Mouse (Mus musculus): ENCODE measurements at regions not wholly inside any gene's neighbourhood (a gene's known extent, or its start where the extent isn't known, plus 50 kb on each side); places are given as distances from the start of the nearest gene placed in this dataset.

GRCm38 (mm10) chr1:41274573-41275270, 469.3 kb downstream of the Tmem182 start:
- Histone ChIP-seq H3K4me3 (ENCODE audit: insufficient read depth, poor library complexity, severe bottlenecking) (no peak overlapping the region), H3K79me3 (ENCODE audit: low read depth) (no peaks in the 10 kb centered on the region), H3K79me2 (ENCODE audit: control insufficient read depth, insufficient read depth) (no peaks in the 10 kb centered on the region), H3K27me3 (ENCODE audit: control insufficient read depth, insufficient read depth, insufficient read length) (peaks cover 21% of the 10 kb centered on the region), H3K36me3 (ENCODE audit: control insufficient read depth, insufficient read depth) (no peaks in the 10 kb centered on the region), H3ac (ENCODE audit: control insufficient read depth, insufficient read length, low read depth) (no peak overlapping the region)
- TF ChIP-seq MYOD1 (IDR thresholded peaks at IDR 0.05; ENCODE audit: control insufficient read depth, insufficient read length, low read depth), result no peak
- no peak for TF ChIP-seq USF1 (IDR thresholded peaks at IDR 0.05; ENCODE audit: low read depth)
- no peak for TF ChIP-seq MAX (IDR thresholded peaks at IDR 0.05)
- no peak for TF ChIP-seq CTCF (IDR thresholded peaks at IDR 0.05; ENCODE audit: control insufficient read depth, insufficient read depth, insufficient read length)
- no peak for TF ChIP-seq MYOG (IDR thresholded peaks at IDR 0.05; ENCODE audit: control insufficient read depth, extremely low read depth, insufficient read length)
- no peak for TF ChIP-seq CEBPB (IDR thresholded peaks at IDR 0.05; ENCODE audit: low read depth)
- TF ChIP-seq FOSL1 (IDR thresholded peaks at IDR 0.05; ENCODE audit: insufficient read depth, low read length, poor library complexity, severe bottlenecking), result no peak

- H3K79me3 ChIP-seq (ENCODE audit: low read depth), result no peaks in the 10 kb centered on the region
- no peak overlapping the region for H3K4me3 ChIP-seq (ENCODE audit: insufficient read depth, poor library complexity, severe bottlenecking)
- TF ChIP-seq FOSL1 (IDR thresholded peaks at IDR 0.05; ENCODE audit: insufficient read depth, low read length, poor library complexity, severe bottlenecking) (no peak), MAX (IDR thresholded peaks at IDR 0.05) (no peak)
- peaks cover 19% of the 10 kb centered on the region for H3K27me3 ChIP-seq (ENCODE audit: control insufficient read depth, insufficient read depth, insufficient read length)
- H3K36me3 ChIP-seq (ENCODE audit: control insufficient read depth, insufficient read depth), result no peaks in the 10 kb centered on the region
- H3K79me2 ChIP-seq (ENCODE audit: control insufficient read depth, insufficient read depth), result no peaks in the 10 kb centered on the region
- H3ac ChIP-seq (ENCODE audit: control insufficient read depth, insufficient read length, low read depth), result no peak overlapping the region
These were observed 469.8 kb downstream of the Tmem182 start for GRCm38 (mm10) chr1:41275271-41275624.

- H3K4me3 ChIP-seq (ENCODE audit: insufficient read depth, poor library complexity, severe bottlenecking), result no peak overlapping the region
These were observed 470.2 kb downstream of the Tmem182 start for GRCm38 (mm10) chr1:41275642-41276041.

GRCm38 (mm10) chr1:41276303-41276702, 470.9 kb downstream of the Tmem182 start:
- peaks cover 16% of the 10 kb centered on the region for H3K27me3 ChIP-seq (ENCODE audit: control insufficient read depth, insufficient read depth, insufficient read length)
- no peaks in the 10 kb centered on the region for H3K79me3 ChIP-seq (ENCODE audit: low read depth)
- no peaks in the 10 kb centered on the region for H3K36me3 ChIP-seq (ENCODE audit: control insufficient read depth, insufficient read depth)
- H3ac ChIP-seq (ENCODE audit: control insufficient read depth, insufficient read length, low read depth), result no peak overlapping the region
- no peaks in the 10 kb centered on the region for H3K79me2 ChIP-seq (ENCODE audit: control insufficient read depth, insufficient read depth)
- no peak for TF ChIP-seq USF1 (IDR thresholded peaks at IDR 0.05; ENCODE audit: low read depth)
- no peak for TF ChIP-seq CTCF (IDR thresholded peaks at IDR 0.05; ENCODE audit: control insufficient read depth, insufficient read depth, insufficient read length)
- no peak for TF ChIP-seq CEBPB (IDR thresholded peaks at IDR 0.05; ENCODE audit: low read depth)
- TF ChIP-seq MYOD1 (IDR thresholded peaks at IDR 0.05; ENCODE audit: control insufficient read depth, insufficient read length, low read depth), result no peak
- TF ChIP-seq MAX (IDR thresholded peaks at IDR 0.05), result no peak
- TF ChIP-seq FOSL1 (IDR thresholded peaks at IDR 0.05; ENCODE audit: insufficient read depth, low read length, poor library complexity, severe bottlenecking), result no peak
- no peak for TF ChIP-seq MYOG (IDR thresholded peaks at IDR 0.05; ENCODE audit: control insufficient read depth, extremely low read depth, insufficient read length)
- no peak overlapping the region for H3K4me3 ChIP-seq (ENCODE audit: insufficient read depth, poor library complexity, severe bottlenecking)

More at GRCm38 (mm10) chr1:41275642-41276041, 470.2 kb downstream of the Tmem182 start:
- H3K79me2 ChIP-seq (ENCODE audit: control insufficient read depth, insufficient read depth), result no peaks in the 10 kb centered on the region
- no peaks in the 10 kb centered on the region for H3K36me3 ChIP-seq (ENCODE audit: control insufficient read depth, insufficient read depth)
- peaks cover 16% of the 10 kb centered on the region for H3K27me3 ChIP-seq (ENCODE audit: control insufficient read depth, insufficient read depth, insufficient read length)
- H3K79me3 ChIP-seq (ENCODE audit: low read depth), result no peaks in the 10 kb centered on the region
- TF ChIP-seq USF1 (IDR thresholded peaks at IDR 0.05; ENCODE audit: low read depth), result no peak
- TF ChIP-seq MAX (IDR thresholded peaks at IDR 0.05), result no peak
- no peak for TF ChIP-seq CTCF (IDR thresholded peaks at IDR 0.05; ENCODE audit: control insufficient read depth, insufficient read depth, insufficient read length)
- no peak overlapping the region for H3ac ChIP-seq (ENCODE audit: control insufficient read depth, insufficient read length, low read depth)

GRCm38 (mm10) chr1:41285221-41285620, 479.8 kb downstream of the Tmem182 start:
- no peaks in the 10 kb centered on the region for H3K79me3 ChIP-seq (ENCODE audit: low read depth)
- TF ChIP-seq CEBPB (IDR thresholded peaks at IDR 0.05; ENCODE audit: low read depth) (no peak), MYOD1 (IDR thresholded peaks at IDR 0.05; ENCODE audit: control insufficient read depth, insufficient read length, low read depth) (no peak), FOSL1 (IDR thresholded peaks at IDR 0.05; ENCODE audit: insufficient read depth, low read length, poor library complexity, severe bottlenecking) (no peak), MYOG (IDR thresholded peaks at IDR 0.05; ENCODE audit: control insufficient read depth, extremely low read depth, insufficient read length) (no peak), CTCF (IDR thresholded peaks at IDR 0.05; ENCODE audit: control insufficient read depth, insufficient read depth, insufficient read length) (no peak), MAX (IDR thresholded peaks at IDR 0.05) (no peak), USF1 (IDR thresholded peaks at IDR 0.05; ENCODE audit: low read depth) (no peak)
- no peaks in the 10 kb centered on the region for H3K79me2 ChIP-seq (ENCODE audit: control insufficient read depth, insufficient read depth)
- no peak overlapping the region for H3K4me3 ChIP-seq (ENCODE audit: insufficient read depth, poor library complexity, severe bottlenecking)
- no peak overlapping the region for H3ac ChIP-seq (ENCODE audit: control insufficient read depth, insufficient read length, low read depth)
- no peaks in the 10 kb centered on the region for H3K36me3 ChIP-seq (ENCODE audit: control insufficient read depth, insufficient read depth)
- peaks cover 3% of the 10 kb centered on the region for H3K27me3 ChIP-seq (ENCODE audit: control insufficient read depth, insufficient read depth, insufficient read length)

GRCm38 (mm10) chr1:41286221-41286620, 480.8 kb downstream of the Tmem182 start:
- TF ChIP-seq FOSL1 (IDR thresholded peaks at IDR 0.05; ENCODE audit: insufficient read depth, low read length, poor library complexity, severe bottlenecking), result no peak
- no peak for TF ChIP-seq MYOD1 (IDR thresholded peaks at IDR 0.05; ENCODE audit: control insufficient read depth, insufficient read length, low read depth)
- no peak for TF ChIP-seq CEBPB (IDR thresholded peaks at IDR 0.05; ENCODE audit: low read depth)
- TF ChIP-seq USF1 (IDR thresholded peaks at IDR 0.05; ENCODE audit: low read depth), result no peak
- no peak for TF ChIP-seq MYOG (IDR thresholded peaks at IDR 0.05; ENCODE audit: control insufficient read depth, extremely low read depth, insufficient read length)
- no peak for TF ChIP-seq CTCF (IDR thresholded peaks at IDR 0.05; ENCODE audit: control insufficient read depth, insufficient read depth, insufficient read length)
- TF ChIP-seq MAX (IDR thresholded peaks at IDR 0.05), result no peak
- Histone ChIP-seq H3K4me3 (ENCODE audit: insufficient read depth, poor library complexity, severe bottlenecking) (no peak overlapping the region), H3K27me3 (ENCODE audit: control insufficient read depth, insufficient read depth, insufficient read length) (peaks cover 3% of the 10 kb centered on the region), H3K79me3 (ENCODE audit: low read depth) (no peaks in the 10 kb centered on the region), H3ac (ENCODE audit: control insufficient read depth, insufficient read length, low read depth) (no peak overlapping the region), H3K36me3 (ENCODE audit: control insufficient read depth, insufficient read depth) (no peaks in the 10 kb centered on the region), H3K79me2 (ENCODE audit: control insufficient read depth, insufficient read depth) (no peaks in the 10 kb centered on the region)

Measured in C2C12 (cell line).